Mouse (Mus musculus): ENCODE data around the gene Pkn3. TPM values are rescaled to one million over a fixed set of nuclear protein-coding genes. Genes with fewer than 3 reads are reported as not detected.
"Not testable (repeated sequence)": the region's sequence is repeated elsewhere in the genome, so short reads cannot be mapped to it uniquely, and the experiment has no call there.

The Pkn3 gene
- total RNA-seq (2021), result 10 to 100 TPM in 1 of 2 experiments, 1 to 10 TPM in 1; 8.3 to 11.5 TPM

DNA sequence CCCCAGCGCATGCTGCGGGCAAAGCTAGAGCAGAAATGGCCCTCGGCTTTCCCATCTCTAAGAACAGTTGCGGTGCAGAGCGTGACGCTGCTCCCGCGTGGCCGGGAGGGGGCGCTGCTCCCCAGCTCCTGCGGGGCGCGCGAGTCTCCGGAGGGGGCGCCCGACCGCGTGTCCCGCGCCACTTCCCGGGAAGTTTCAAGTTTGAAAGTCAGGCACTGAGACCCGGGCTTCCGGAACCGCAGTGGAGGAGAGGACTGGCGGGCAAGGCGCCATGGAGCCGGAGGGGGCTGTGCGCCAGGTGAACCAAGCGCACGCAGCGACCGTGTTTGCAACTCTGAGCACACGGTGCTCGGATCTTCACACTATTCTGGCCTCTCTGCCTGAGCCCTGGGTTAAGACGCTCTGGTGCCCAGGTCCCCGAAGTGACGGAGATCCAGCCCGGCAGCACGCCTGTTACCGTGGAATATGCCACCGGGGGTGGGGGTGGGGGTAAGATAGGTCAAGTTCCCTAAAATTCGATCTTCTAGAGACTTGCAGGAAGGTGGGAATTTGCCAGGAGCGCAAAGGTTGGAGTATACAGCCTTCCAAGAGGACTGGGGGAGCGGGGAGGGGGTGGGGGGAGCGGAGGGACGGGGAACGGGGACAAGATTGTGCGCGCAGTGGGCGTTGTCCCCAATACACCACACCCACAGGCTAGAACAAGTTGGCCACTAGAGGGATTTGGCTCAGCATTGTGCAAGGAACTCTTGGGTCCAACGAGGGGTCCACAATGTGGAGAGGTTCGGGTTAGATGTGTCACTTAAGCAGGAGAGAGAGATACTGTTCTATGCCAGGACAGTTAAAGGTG is at the start of gene Pkn3:
Gene Pkn3 (plus strand): TSS at position 183 of the 847 bp plus-strand sequence.
- intact Hi-C loops (cut with DNase I), result loop anchor here (1.0 to 5.0 kb wide), 2 partner anchors 18 to 35 kb away; no protein-coding TSS in a partner anchor
- DNase-seq, result peak; percentile 91

DNA sequence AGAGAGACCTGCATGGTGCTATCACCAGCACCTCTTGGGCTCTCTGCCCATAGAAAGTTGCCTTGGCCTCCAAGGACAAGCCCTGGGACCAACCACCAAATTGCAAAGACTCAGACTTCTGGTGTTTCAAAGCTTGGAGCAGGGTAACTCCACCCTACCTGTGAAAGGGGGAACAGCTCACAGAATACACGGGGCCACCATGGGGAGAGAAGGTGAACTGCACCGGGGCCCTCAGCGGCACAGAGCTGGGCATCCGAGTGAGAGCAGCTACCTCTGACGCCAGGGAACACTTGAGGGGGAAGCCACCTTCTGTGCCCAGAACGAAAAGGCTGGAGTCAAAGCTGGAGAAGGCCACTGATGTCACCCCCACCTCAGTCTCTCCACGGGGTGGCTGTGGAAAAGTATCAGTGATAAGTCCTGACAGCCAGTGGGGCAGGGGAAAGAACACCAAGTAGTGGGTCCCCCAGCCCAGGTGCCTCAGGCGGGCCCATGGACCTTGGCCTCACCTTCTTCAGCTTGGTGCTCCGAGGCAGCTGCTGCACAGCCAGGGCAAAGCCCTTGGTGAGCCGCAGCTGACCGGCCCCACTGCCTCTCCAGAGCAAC is 45.1 kb upstream of the Pkn3 start:
- DNase-seq, result no peak
- intact Hi-C loops (cut with DNase I), result no loop called here

DNA sequence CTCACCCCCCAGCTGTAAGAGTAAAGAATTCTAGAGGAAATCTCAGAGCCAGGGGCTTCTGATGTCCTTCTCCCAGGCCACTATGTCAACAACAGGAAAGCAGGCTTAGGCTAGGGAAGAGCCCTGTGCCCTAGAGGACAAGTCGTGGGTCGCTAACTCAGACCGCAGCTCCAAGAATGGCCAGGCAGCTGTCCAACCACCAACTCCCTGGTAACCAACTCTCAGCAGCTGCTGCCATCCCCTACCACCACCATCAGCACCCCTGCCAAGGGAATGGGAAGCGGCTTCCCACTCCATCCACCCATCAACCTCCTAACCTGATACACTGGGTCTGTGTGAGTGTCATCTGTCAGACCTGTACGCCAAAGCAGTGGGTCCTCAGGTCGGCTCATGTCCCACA is 44.5 kb upstream of the Pkn3 start:
- intact Hi-C loops (cut with DNase I), result no loop called here
- DNase-seq, result no peak

- no peak for DNase-seq
- intact Hi-C loops (cut with DNase I), result no loop called here
These were observed 39.7 kb upstream of the Pkn3 start for GRCm38 (mm10) chr2:30037762-30038161.

- no peak for DNase-seq
- intact Hi-C loops (cut with DNase I), result no loop called here
These were observed 39.1 kb upstream of the Pkn3 start for GRCm38 (mm10) chr2:30038370-30038769.

DNA sequence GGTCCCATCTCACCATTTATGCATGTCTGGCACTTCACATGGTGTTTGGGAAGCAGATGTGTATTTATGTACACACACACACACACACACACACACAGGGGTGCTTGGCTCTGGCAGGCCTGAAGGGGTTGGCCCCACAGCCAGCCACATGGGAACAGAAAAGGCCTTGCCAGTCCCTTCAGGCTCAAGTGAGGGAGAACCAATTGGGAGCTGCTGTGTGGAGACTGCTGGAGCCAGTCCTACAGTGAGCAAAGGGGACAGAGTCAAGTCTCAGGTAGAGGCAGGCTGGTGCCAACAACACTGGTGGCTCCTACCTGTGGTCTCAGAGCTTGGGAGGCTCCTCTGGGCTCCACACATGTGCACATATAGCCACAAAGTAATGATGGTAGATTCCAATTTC is 37.8 kb upstream of the Pkn3 start:
- DNase-seq, result no peak
- intact Hi-C loops (cut with DNase I), result loop anchor here (5.0 kb wide), 2 partner anchors 38 to 123 kb away; partner anchors contain the start of gene Pkn3

DNA sequence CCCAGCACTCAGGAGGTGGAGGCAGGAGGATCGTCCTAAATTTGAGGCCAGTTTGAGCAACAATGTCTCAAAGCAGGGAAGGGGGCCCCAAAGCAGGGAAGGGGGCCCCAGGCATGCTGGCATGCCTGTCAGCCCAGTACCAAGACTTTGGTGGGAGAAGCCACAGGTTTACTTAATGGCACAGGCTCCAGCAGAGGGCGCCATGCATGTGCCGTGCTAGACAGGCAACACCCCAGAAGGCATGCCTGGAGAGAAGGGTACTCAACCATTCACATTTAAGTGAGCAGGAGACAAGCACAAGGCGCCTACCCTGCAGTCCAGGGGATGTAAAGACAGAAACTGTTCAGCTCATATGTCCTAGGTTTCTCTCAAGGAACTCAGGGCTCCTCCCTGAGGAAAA is 35.0 kb upstream of the Pkn3 start:
- DNase-seq, result peak; percentile 76 to 86
- intact Hi-C loops (cut with DNase I), result loop anchor here (2.0 to 5.0 kb wide), 3 partner anchors 35 to 120 kb away; partner anchors contain the start of gene Pkn3

GRCm38 (mm10) chr2:30044550-30044949 is 32.9 kb upstream of the Pkn3 start:
- DNase-seq, result no peak
- intact Hi-C loops (cut with DNase I), result loop anchor here (5.0 kb wide), 2 partner anchors 33 to 118 kb away; partner anchors contain the start of gene Pkn3

DNA sequence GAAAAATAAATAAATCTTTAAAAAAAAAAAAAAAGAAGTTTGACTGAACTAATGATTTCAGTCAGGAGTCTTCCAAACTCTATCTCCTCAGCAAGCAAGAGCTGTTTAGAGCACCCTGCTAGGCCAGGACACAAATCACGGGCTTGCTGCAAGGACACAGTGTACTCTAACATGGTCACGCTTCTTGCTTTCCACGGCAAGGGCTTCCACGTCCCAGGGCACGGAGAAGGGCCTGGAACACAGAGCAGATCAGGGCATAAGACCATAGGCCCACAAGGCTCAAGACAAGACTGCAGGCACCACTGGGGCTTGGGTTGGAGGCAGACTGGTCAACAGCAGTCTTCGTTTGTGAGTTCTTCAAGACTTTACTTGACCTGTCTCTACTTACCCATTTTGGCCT is 30.4 kb upstream of the Pkn3 start:
- intact Hi-C loops (cut with DNase I), result no loop called here
- DNase-seq, result no peak

DNA sequence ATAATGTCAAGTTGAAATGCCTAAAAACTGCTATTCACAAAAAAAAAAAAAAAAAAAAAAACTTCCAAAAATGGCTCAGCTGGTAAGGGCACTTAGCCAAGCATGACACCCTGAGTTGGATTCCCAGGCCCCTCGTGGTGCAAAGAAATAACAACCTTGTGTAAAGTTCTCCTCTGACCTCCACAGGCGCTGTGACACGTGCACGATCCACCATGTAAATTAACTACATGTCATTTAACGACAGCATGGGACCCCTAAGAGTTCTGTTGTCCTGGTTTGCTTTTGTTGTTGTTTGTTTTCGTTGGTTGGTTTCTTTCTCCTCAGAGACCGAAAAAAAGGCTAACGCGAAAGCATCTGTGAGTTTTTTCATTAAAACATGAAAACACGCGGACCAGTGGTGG is 29.4 kb upstream of the Pkn3 start:
- intact Hi-C loops (cut with DNase I), result loop anchor here (2.0 kb wide), 1 partner anchor 15 kb away; no protein-coding TSS in a partner anchor
- no peak for DNase-seq

- intact Hi-C loops (cut with DNase I), result loop anchor here (2.0 kb wide), 1 partner anchor 14 kb away; no protein-coding TSS in a partner anchor
- peak; percentile 99 for DNase-seq
These were observed 28.6 kb upstream of the Pkn3 start, which contains the start of gene Wdr34 for GRCm38 (mm10) chr2:30048699-30049388. Gene Wdr34 (minus strand): TSS chr2:30048881.

DNA sequence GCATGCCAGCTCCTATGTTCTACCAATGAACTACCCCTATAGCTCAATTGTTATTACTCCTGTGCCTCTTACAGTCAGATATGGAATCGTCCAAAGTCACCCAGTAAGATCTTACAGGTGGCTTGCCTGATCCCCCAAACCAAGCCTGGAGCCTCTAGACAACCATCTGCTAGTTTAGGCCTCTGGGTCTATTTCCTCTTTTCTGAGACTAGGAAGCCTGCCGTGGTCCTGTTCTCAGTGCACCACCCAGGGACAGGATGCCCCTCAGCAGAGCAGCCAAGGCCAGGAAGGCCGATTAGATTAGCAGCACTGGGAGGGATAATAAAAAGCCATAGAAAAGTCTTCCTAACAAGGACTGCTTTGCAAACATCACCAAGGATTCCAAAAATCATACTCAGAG is 27.7 kb upstream of the Pkn3 start:
- no peak for DNase-seq
- intact Hi-C loops (cut with DNase I), result loop anchor here (2.0 kb wide), 1 partner anchor 13 kb away; no protein-coding TSS in a partner anchor

DNA sequence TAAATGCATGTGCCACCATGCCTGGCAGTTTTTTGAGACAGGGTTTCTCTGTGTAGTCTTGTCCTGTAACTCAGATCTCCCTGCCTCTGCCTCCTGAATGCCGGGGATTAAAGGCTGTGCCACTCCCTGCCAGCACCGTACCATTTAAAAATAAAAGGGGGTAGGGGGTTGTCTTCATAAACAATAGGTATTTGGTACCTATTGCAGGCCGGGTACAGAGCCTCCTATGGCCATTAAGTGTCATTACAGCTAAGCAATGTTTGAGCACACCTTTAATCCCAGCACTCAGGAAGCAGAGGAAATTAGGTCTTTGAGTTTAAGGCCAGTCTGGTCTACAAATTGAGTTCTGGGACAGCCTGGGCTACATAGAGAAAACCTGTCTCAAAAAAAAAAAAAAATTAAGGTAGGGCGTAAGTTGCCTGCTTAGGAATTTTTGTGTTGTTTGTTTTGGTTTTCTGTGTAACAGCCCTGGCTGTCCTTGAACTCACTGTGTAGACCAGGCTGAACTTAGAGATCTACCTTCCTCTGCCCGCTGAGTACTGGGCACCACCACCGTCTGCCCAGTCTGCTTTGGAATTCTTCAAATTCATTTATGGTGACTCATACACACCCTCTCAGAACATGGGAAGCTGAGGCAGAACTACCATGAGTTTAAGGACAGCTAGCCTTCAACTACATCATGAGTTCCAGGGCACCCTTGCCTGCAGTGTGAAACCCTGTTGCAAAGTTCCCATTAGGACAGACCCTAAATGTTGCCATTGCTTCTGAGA is 25.3 kb upstream of the Pkn3 start:
- intact Hi-C loops (cut with DNase I), result no loop called here
- DNase-seq, result no peak

GRCm38 (mm10) chr2:30055310-30055709 is 22.2 kb upstream of the Pkn3 start:
- DNase-seq; intact Hi-C loops (cut with DNase I): not testable (repeated sequence)

DNA sequence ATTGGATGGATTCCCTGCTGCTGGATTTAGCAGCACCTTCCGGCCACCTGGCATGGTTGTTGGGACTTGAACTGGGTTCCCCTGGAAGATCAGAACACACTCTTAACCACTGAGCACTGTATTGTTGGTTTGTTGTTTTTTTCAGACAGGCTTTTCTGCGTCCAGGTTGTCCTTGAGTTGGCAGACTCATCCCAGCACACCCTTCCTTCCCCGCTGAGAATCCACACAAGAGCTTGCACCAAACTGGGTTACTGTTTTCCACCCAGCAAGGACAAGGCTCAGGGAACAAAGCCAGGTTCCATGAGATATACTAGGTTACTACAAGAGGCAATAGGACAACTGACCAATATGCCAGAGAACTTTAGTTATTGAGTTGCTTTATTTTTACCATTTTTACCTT is 20.7 kb upstream of the Pkn3 start:
- intact Hi-C loops (cut with DNase I), result no loop called here

DNA sequence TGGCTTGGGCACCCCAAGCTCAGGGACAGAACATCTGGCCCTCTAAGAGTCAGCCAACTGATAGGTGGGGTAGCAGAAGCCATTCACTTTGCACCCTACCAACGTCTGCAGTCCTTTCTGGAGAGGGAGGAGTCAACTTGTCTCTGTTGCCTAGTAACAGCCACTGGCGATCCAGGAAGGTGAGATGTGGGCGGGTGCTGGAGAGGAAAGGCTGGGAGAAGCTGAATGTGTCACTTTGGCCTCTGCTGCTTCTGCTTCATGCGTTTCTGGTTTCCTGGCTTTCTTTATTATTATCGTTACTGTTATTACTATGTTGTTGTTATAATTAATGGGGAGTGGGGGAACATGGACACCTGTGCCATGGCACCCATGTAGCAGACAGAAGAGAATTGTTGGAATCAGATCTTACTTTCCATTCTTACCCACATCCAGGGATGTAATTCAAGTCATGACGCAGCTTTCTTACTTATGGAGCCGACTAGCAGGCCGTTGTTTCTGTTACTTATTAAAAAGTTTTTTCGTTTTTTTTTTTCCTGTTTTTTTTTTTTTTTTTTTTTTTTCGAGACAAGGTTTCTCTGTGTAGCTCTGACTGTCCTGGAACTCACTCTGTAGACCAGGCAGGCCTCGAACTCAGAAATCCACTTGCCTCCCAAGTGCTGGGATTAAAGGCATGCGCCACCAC is 20.1 kb upstream of the Pkn3 start, which contains the start of gene Set:
Gene Set (plus strand): TSS at position 156 of the 682 bp plus-strand sequence.
- DNase-seq, result no peak
- intact Hi-C loops (cut with DNase I), result no loop called here

More for the DNA sequence above, 20.7 kb upstream of the Pkn3 start:
- no peak for DNase-seq

- intact Hi-C loops (cut with DNase I), result no loop called here
- DNase-seq, result no peak
These were observed 19.1 kb upstream of the Pkn3 start for GRCm38 (mm10) chr2:30058418-30058817.

DNA sequence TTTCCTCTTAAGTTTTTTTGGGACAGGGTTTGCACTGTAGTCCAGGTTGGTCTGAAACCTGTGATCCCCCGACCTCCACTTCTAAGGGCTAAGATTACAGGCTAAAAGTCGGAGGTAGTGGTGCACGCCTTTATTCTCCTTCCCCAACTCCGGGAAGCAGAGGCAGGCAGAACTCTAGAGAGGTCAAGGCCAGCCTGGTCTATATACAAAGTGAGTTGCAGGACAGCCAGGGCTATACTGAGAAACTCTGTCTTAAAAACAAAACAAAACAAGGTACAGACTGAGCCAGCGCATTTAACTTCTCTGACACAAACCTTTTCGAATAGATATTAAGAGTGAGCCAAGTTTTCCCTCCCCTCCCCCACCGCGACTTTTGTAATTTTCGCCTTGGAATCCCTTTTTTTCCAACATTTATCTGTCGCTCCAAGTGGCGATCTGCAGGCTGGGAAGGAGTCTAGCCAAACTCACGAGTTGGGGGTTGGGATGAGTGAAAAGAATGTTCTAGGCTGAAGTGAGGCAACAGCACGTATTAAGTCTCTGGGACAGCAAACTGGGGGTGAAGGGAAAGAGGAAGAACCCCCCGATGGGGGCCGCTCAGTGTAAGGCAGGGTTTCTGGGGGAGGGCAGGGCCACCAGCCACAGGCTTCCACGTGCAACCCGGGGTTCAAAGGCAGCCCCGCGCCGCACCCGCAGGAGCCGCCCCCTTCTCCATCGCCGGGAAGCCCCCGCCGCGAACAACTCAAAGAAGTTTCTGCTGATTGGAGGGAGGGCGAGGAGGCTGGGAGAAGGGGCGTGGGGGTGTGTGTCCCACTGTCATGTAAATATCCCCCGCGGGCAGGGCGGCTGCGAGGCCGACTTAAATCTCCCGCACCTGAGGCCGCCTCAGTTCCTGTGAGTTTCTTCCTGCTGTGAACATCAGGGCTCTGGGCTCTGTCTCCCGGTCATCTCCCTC is 16.0 kb upstream of the Pkn3 start:
- intact Hi-C loops (cut with DNase I), result loop anchor here (2.0 to 5.0 kb wide), 2 partner anchors 13 to 714 kb away; partner anchors contain the start of genes Med27 and Wdr34
- peak in 1 of 2 experiments; percentile 32 for DNase-seq
